Mouse (Mus musculus): ENCODE data around the gene Stra8.

Gene Stra8

GRCm38 (mm10) chr6:34939451-34939850 is 19.5 kb downstream of the Stra8 start:
- CTCF ChIA-PET = interaction anchor here (0.7 kb wide), 1 partner anchor 480 kb away, joined by 5 read pairs; no protein-coding TSS in a partner anchor

GRCm38 (mm10) chr6:34941496-34941895 is 21.5 kb downstream of the Stra8 start:
- CTCF ChIA-PET = no interaction called here

GRCm38 (mm10) chr6:34942446-34942845 is 22.5 kb downstream of the Stra8 start:
- CTCF ChIA-PET = no interaction called here

GRCm38 (mm10) chr6:34943499-34943898 is 23.5 kb downstream of the Stra8 start:
- CTCF ChIA-PET = no interaction called here

GRCm38 (mm10) chr6:34946486-34947079 is 26.6 kb downstream of the Stra8 start:
- CTCF ChIA-PET = no interaction called here

- CTCF ChIA-PET = no interaction called here
Observed at GRCm38 (mm10) chr6:34948461-34948860, 28.5 kb downstream of the Stra8 start.

GRCm38 (mm10) chr6:34951518-34951917 is 31.6 kb downstream of the Stra8 start:
- CTCF ChIA-PET = no interaction called here

- CTCF ChIA-PET = no interaction called here
Observed at GRCm38 (mm10) chr6:34951956-34952667, 32.1 kb downstream of the Stra8 start.

GRCm38 (mm10) chr6:34954926-34955861 is 35.2 kb downstream of the Stra8 start:
- CTCF ChIA-PET = interaction anchor here (0.6 kb wide), 1 partner anchor 12 kb away, joined by 6 read pairs; no protein-coding TSS in a partner anchor

- CTCF ChIA-PET = interaction anchor here (0.6 kb wide), 1 partner anchor 12 kb away, joined by 6 read pairs; no protein-coding TSS in a partner anchor
Observed at GRCm38 (mm10) chr6:34955862-34956241, 35.9 kb downstream of the Stra8 start.

GRCm38 (mm10) chr6:34959131-34959530 is 39.2 kb downstream of the Stra8 start:
- CTCF ChIA-PET = no interaction called here

- CTCF ChIA-PET = no interaction called here
Observed at GRCm38 (mm10) chr6:34964550-34964949, 44.6 kb downstream of the Stra8 start.

GRCm38 (mm10) chr6:34965819-34966539 is 46.0 kb downstream of the Stra8 start:
- CTCF ChIA-PET = interaction anchor here (0.5 kb wide), 1 partner anchor 595 kb away, joined by 7 read pairs; no protein-coding TSS in a partner anchor

GRCm38 (mm10) chr6:34971181-34971580 is 51.2 kb downstream of the Stra8 start:
- CTCF ChIA-PET = no interaction called here

GRCm38 (mm10) chr6:34979291-34979690 is 59.3 kb downstream of the Stra8 start:
- CTCF ChIA-PET = no interaction called here

- CTCF ChIA-PET = no interaction called here
Observed at GRCm38 (mm10) chr6:34980661-34981060, 60.7 kb downstream of the Stra8 start.

GRCm38 (mm10) chr6:34987085-34987645 is 67.2 kb downstream of the Stra8 start:
- CTCF ChIA-PET = interaction anchor here (0.8 kb wide), 1 partner anchor 94 kb away, joined by 3 read pairs; no protein-coding TSS in a partner anchor

- CTCF ChIA-PET = interaction anchor here (0.6 to 0.8 kb wide), 4 partner anchors 53 to 205 kb away, joined by 3 to 4 read pairs (median 4); no protein-coding TSS in a partner anchor
Observed at GRCm38 (mm10) chr6:34988081-34988761, 68.3 kb downstream of the Stra8 start, which contains the start of gene Slc23a4. Gene Slc23a4, minus strand, starts transcription at chr6:34988404.
